Mouse (Mus musculus): Measurements from ENCODE around the gene Rab3il1. TPM values are rescaled to one million over a fixed set of nuclear protein-coding genes. Genes with fewer than 3 reads are reported as not detected.

The Rab3il1 gene
- polyA plus RNA-seq, 1 experiment = 66.0 TPM

DNA sequence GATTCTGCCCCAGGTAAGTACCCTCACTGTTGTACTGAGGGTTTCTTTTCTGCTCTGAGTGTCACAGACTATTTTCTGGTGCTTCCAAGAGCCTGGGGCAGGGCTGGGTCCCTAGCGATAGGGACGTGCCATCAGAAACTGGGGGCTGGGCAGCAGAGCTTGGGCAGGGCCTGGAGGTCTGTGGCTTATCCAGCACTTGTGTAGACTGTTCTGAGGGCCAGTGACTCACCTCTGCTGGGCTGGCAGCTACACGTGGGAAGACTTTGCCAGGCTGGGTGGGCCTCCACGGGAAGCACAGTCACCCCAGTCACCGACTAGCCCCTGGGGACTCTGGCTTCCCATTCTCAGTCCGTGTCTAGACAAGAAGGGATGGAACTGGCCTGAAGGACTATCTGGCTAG lies 40.8 kb downstream of the Rab3il1 start:
- WGBS = 45% methylated on average over 6 of the region's 6 CpGs
- DNase-seq = no peak
- peak overlapping the region; percentile 75 for H3K4me3 ChIP-seq (ENCODE audit: insufficient read depth, low read depth, low read length)

DNA sequence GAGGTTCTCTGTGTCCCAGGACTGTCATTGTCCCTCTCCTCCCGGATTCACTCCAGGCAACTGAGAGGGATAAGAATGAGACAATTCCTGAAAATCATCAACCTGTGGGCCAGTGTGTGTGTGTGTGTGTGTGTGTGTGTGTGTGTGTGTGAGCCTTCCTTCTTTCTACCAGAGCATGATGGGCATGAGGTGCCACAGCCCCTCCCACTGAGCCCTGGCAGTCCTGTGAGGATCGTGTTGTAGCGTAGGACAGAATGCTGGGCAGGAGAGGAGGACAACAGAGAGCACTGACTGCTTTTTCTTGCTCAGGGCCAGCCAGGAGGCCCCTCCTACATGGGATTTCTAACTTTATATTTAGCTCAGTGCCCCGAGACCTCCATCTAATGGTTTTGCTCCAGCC lies 41.3 kb downstream of the Rab3il1 start:
- peak overlapping the region; percentile 75 for H3K4me3 ChIP-seq (ENCODE audit: insufficient read depth, low read depth, low read length)
- no peak for TF ChIP-seq POLR2A (IDR thresholded peaks at IDR 0.05; ENCODE audit: low read depth, low read length)
- TF ChIP-seq CTCF (conservative IDR thresholded peaks at IDR 0.05; ENCODE audit: insufficient read depth, insufficient read length, low read depth, low read length) = no peak
- H3K27ac ChIP-seq (ENCODE audit: insufficient read depth, low read depth, low read length) = 0 out of 2 replicates have a peak overlapping the region, but pooled peaks have one; percentile 29
- H3K27me3 ChIP-seq (replicated peaks; ENCODE audit: control insufficient read depth, insufficient read depth, low read length) = no peaks in the 10 kb centered on the region
- WGBS = 42% methylated on average over 4 of the region's 4 CpGs
- H3K36me3 ChIP-seq (ENCODE audit: control insufficient read depth, insufficient read depth, low read length) = no peaks in the 10 kb centered on the region
- peak; percentile 53 for DNase-seq
- H3K4me1 ChIP-seq (ENCODE audit: control insufficient read depth, insufficient read depth, low read length) = peaks cover 47% of the 10 kb centered on the region

More for the DNA sequence above, 40.8 kb downstream of the Rab3il1 start:
- Histone ChIP-seq H3K27ac (ENCODE audit: insufficient read depth, low read depth, low read length) (peak overlapping the region; percentile 13), H3K27me3 (replicated peaks; ENCODE audit: control insufficient read depth, insufficient read depth, low read length) (no peaks in the 10 kb centered on the region), H3K36me3 (ENCODE audit: control insufficient read depth, insufficient read depth, low read length) (no peaks in the 10 kb centered on the region), H3K4me1 (ENCODE audit: control insufficient read depth, insufficient read depth, low read length) (peaks cover 51% of the 10 kb centered on the region)
- TF ChIP-seq CTCF (conservative IDR thresholded peaks at IDR 0.05; ENCODE audit: insufficient read depth, insufficient read length, low read depth, low read length) (no peak), POLR2A (IDR thresholded peaks at IDR 0.05; ENCODE audit: low read depth, low read length) (no peak)

DNA sequence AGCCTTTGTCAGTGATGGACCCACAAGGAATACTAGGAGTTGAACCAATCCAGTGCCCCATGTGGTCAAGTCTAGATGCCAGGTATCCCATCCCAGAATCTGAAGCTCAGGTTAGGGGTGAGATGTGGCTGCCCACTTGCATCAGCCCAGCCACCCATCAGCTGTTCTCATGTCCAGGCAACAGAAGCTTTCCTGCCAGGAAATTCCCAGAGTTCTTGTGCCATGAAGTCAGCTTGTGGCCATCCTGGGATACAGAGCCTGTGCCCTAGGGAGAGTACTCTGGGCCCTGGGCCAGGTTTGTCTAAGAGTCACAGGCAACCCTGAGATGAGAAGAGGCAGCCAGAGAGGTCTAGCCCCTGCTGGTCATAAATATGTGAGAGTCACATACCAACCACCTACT lies 42.2 kb downstream of the Rab3il1 start:
- no peak overlapping the region for H3K4me3 ChIP-seq (ENCODE audit: insufficient read depth, low read depth, low read length)

DNA sequence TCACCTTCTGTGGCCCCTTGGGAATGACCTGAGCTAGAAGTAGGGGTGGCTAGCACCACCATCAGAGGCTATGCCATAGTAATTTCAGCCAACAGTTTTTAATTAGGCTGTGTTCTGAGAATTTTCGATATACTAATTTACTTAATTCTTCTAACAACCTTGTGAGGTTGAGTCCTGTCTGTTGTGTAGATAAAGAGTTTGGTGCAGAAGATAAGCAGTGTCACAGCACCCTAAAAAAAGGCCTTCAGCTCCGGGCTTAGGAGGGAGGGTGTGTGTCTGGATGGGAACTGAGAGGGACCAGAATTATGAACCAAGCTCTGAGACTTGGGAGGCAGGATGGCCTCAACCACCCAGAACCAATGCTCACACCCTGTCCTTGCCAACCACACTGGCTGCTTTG lies 44.2 kb downstream of the Rab3il1 start:
- 64% methylated on average over 2 of the region's 2 CpGs for WGBS
- H3K27ac ChIP-seq (ENCODE audit: insufficient read depth, low read depth, low read length) = peak overlapping the region; percentile 58; the same call in 1 of the 2 replicates
- no peaks in the 10 kb centered on the region for H3K27me3 ChIP-seq (replicated peaks; ENCODE audit: control insufficient read depth, insufficient read depth, low read length)
- H3K36me3 ChIP-seq (ENCODE audit: control insufficient read depth, insufficient read depth, low read length) = no peaks in the 10 kb centered on the region
- no peak for DNase-seq
- H3K4me3 ChIP-seq (ENCODE audit: insufficient read depth, low read depth, low read length) = no peak overlapping the region
- TF ChIP-seq CTCF (conservative IDR thresholded peaks at IDR 0.05; ENCODE audit: insufficient read depth, insufficient read length, low read depth, low read length) (no peak), POLR2A (IDR thresholded peaks at IDR 0.05; ENCODE audit: low read depth, low read length) (no peak)
- H3K4me1 ChIP-seq (ENCODE audit: control insufficient read depth, insufficient read depth, low read length) = peaks cover 42% of the 10 kb centered on the region

More for the DNA sequence above, 42.2 kb downstream of the Rab3il1 start:
- no peaks in the 10 kb centered on the region for H3K36me3 ChIP-seq (ENCODE audit: control insufficient read depth, insufficient read depth, low read length)
- TF ChIP-seq CTCF (conservative IDR thresholded peaks at IDR 0.05; ENCODE audit: insufficient read depth, insufficient read length, low read depth, low read length) = no peak
- no peak for TF ChIP-seq POLR2A (IDR thresholded peaks at IDR 0.05; ENCODE audit: low read depth, low read length)
- H3K27me3 ChIP-seq (replicated peaks; ENCODE audit: control insufficient read depth, insufficient read depth, low read length) = no peaks in the 10 kb centered on the region
- H3K4me1 ChIP-seq (ENCODE audit: control insufficient read depth, insufficient read depth, low read length) = peaks cover 46% of the 10 kb centered on the region
- DNase-seq = peak; percentile 89
- peak overlapping the region; percentile 29; the same call in 1 of the 2 replicates for H3K27ac ChIP-seq (ENCODE audit: insufficient read depth, low read depth, low read length)

DNA sequence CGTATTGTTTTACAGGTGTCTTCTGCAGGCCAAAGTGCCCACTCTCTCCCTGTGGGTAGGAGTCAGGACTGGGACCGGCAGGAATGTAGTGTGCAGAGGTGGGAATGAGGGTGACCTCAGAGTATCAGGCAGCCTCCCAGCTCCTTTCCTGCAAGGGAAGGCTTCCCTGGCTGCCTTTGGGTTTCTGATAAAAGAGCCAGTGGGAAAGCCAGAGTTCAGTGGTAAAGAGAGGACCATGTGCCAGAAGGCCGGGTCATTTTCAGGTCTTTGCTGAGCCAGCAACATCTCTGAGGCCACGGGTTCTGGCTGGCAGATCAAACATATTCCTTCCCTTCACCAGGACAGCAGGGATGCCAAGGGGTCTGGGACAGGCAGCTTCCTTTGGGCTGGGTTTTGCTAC lies 44.9 kb downstream of the Rab3il1 start:
- WGBS = 39% methylated on average over 4 of the region's 4 CpGs
- no peak for TF ChIP-seq POLR2A (IDR thresholded peaks at IDR 0.05; ENCODE audit: low read depth, low read length)
- TF ChIP-seq CTCF (conservative IDR thresholded peaks at IDR 0.05; ENCODE audit: insufficient read depth, insufficient read length, low read depth, low read length) = no peak
- peak; percentile 87 for DNase-seq
- Histone ChIP-seq H3K36me3 (ENCODE audit: control insufficient read depth, insufficient read depth, low read length) (no peaks in the 10 kb centered on the region), H3K27ac (ENCODE audit: insufficient read depth, low read depth, low read length) (peak overlapping the region; percentile 65), H3K4me1 (ENCODE audit: control insufficient read depth, insufficient read depth, low read length) (peaks cover 39% of the 10 kb centered on the region), H3K4me3 (ENCODE audit: insufficient read depth, low read depth, low read length) (no peak overlapping the region), H3K27me3 (replicated peaks; ENCODE audit: control insufficient read depth, insufficient read depth, low read length) (no peaks in the 10 kb centered on the region)

DNA sequence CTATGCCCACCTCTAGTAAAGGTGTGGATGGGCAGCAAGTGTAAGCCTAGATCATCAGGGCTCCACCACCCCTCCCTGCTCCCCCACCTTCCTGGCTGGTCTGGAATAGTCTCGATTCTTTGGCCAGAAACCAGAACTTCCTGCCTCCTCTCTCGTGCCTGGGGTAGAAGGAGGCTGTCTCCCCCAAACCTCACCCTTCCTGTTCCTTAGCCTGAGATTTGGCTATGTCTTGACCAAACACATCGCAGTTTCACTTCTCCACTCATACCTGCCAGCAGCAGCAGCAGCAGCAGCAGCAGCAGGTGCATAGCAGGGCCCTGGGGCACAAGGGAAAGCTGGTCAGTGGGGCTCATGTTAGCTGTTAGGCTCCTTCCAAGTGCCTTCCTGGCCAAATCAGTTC lies 45.5 kb downstream of the Rab3il1 start:
- peak; percentile 42 for DNase-seq
- WGBS = 8% methylated on average over 3 of the region's 3 CpGs
- no peak overlapping the region for H3K4me3 ChIP-seq (ENCODE audit: insufficient read depth, low read depth, low read length)
- H3K36me3 ChIP-seq (ENCODE audit: control insufficient read depth, insufficient read depth, low read length) = no peaks in the 10 kb centered on the region
- TF ChIP-seq POLR2A (IDR thresholded peaks at IDR 0.05; ENCODE audit: low read depth, low read length) (no peak), CTCF (conservative IDR thresholded peaks at IDR 0.05; ENCODE audit: insufficient read depth, insufficient read length, low read depth, low read length) (no peak)
- H3K4me1 ChIP-seq (ENCODE audit: control insufficient read depth, insufficient read depth, low read length) = peaks cover 39% of the 10 kb centered on the region
- H3K27ac ChIP-seq (ENCODE audit: insufficient read depth, low read depth, low read length) = 0 out of 2 replicates have a peak overlapping the region, but pooled peaks have one; percentile 1
- H3K27me3 ChIP-seq (replicated peaks; ENCODE audit: control insufficient read depth, insufficient read depth, low read length) = no peaks in the 10 kb centered on the region

DNA sequence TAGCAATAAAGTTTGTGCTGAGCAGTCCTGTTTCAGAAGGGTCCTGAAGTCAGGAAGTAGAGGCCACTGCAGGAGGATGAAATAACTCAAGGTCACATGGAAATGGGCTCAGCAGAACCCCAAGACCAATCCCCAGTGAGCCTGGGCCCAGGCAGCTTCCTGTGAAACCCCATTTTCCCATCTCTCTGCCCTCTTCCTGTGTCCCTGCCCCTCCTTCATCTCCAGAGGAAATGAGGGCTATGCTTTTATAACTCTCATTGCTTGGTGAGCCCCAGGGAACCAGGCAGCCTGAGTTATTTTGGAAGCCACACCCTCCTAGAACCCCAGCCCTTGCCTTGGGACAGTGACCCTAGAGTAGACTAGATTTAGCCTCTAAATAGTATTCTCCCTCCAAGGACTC lies 48.1 kb downstream of the Rab3il1 start:
- Histone ChIP-seq H3K4me1 (ENCODE audit: control insufficient read depth, insufficient read depth, low read length) (peaks cover 28% of the 10 kb centered on the region), H3K36me3 (ENCODE audit: control insufficient read depth, insufficient read depth, low read length) (peaks cover 2% of the 10 kb centered on the region; the same call in 1 of the 2 replicates), H3K27ac (ENCODE audit: insufficient read depth, low read depth, low read length) (no peak overlapping the region), H3K27me3 (replicated peaks; ENCODE audit: control insufficient read depth, insufficient read depth, low read length) (no peaks in the 10 kb centered on the region), H3K4me3 (ENCODE audit: insufficient read depth, low read depth, low read length) (no peak overlapping the region)
- DNase-seq = no peak
- TF ChIP-seq POLR2A (IDR thresholded peaks at IDR 0.05; ENCODE audit: low read depth, low read length) = no peak
